Comparison of ENCODE assay signal across 15 mouse cellular contexts in genomic region chr11:3334141-3334710, GRCm38 (mm10). TPM values are rescaled to one million over a fixed set of nuclear protein-coding genes. Genes with fewer than 3 reads are reported as not detected.
DNase-seq lines count a peak whose midpoint lies in the region; ATAC-seq and TF ChIP-seq lines count a peak whose summit lies in the region.
"Had no signal": no experiment of that assay in that cellular context is flagged by ENCODE, and none has a peak within 500 bp of the region (broad histone marks: within the 10 kb centered on the region; RNA-seq: fewer than 3 reads in every experiment).

No protein-coding gene starts in this region.

- no peaks in the 10 kb centered on the region for H3K9me3 ChIP-seq in lung, embryonic 15.5 days
- H3K9me3 ChIP-seq in ES-E14 (ENCODE audit: control insufficient read depth, insufficient read depth, low read depth, low read length): no peaks in the 10 kb centered on the region
- H3K9me3 ChIP-seq: heart, embryonic 13.5 days; limb, embryonic 12.5 days had no signal

- H3K27ac ChIP-seq in heart, adult 2 months: peak overlapping the region; percentile 94
- 0 out of 2 replicates have a peak overlapping the region, but pooled peaks have one; percentile 41 for H3K27ac ChIP-seq in lung, embryonic 15.5 days
- H3K27ac ChIP-seq in ES-E14 (ENCODE audit: insufficient read depth, low read depth, low read length, poor library complexity, severe bottlenecking): no peak overlapping the region
- H3K27ac ChIP-seq: liver, embryonic 14.5 days had no signal

- H3K79me2 ChIP-seq in heart, adult 2 months (replicated peaks; ENCODE audit: control insufficient read depth, insufficient read depth, low read length): no peaks in the 10 kb centered on the region

- peaks cover 35% of the 10 kb centered on the region for H3K36me3 ChIP-seq in heart, adult 2 months (ENCODE audit: control insufficient read depth, insufficient read depth, low read length)
- H3K36me3 ChIP-seq in lung, embryonic 15.5 days: no peaks in the 10 kb centered on the region
- H3K36me3 ChIP-seq in ES-E14 (ENCODE audit: control insufficient read depth, insufficient read depth, low read length, poor library complexity, severe bottlenecking): no peaks in the 10 kb centered on the region; the same call in 1 of the 2 replicates
- H3K36me3 ChIP-seq: limb, embryonic 12.5 days had no signal

- intact Hi-C loops in heart, adult 2 months (cut with DNase I): loop anchor here (5.0 kb wide), 2 partner anchors 73 to 118 kb away; partner anchors contain the start of genes Limk2 and Rnf185
- intact Hi-C loops in gastrocnemius, postnatal 36 days (cut with DNase I): no loop called here

- ATAC-seq in lung, embryonic 15.5 days (ENCODE audit: borderline replicate concordance, extremely low read depth, low FRiP score, low TSS enrichment): no peak
- ATAC-seq: midbrain, embryonic 16.5 days had no signal

- no peak for TF ChIP-seq CTCF in heart, adult 2 months (IDR thresholded peaks at IDR 0.05)
- no peak for TF ChIP-seq CTCF in lung, adult 2 months (IDR thresholded peaks at IDR 0.05; ENCODE audit: insufficient read depth, low read length)

- TF ChIP-seq POLR2A in heart, adult 2 months (IDR thresholded peaks at IDR 0.05; ENCODE audit: insufficient read depth, low read depth, low read length): 0 out of 2 replicates have a peak, but pooled peaks have one; percentile 25
- TF ChIP-seq POLR2A in lung, adult 2 months (IDR thresholded peaks at IDR 0.05; ENCODE audit: borderline replicate concordance, extremely low read depth, low read depth, low read length): no peak

- H3K9ac ChIP-seq in heart, adult 2 months (ENCODE audit: low read depth, low read length): peak overlapping the region; percentile 17; the same call in 1 of the 2 replicates
- H3K9ac ChIP-seq in lung, embryonic 15.5 days: no peak overlapping the region
- peak overlapping the region; percentile 0; the same call in 1 of the 2 replicates for H3K9ac ChIP-seq in ES-E14 (ENCODE audit: insufficient read depth, low read depth, low read length, poor library complexity, severe bottlenecking)
- H3K9ac ChIP-seq: limb, embryonic 12.5 days; liver, embryonic 14.5 days had no signal

- WGBS in heart, adult 2 months: 79% methylated on average over 11 of the region's 11 CpGs
- WGBS in lung, embryonic 15.5 days: 84% methylated on average over 11 of the region's 11 CpGs
- WGBS in lung, adult 2 months: 79% methylated on average over 11 of the region's 11 CpGs

- no peaks in the 10 kb centered on the region for H3K27me3 ChIP-seq in heart, adult 2 months (ENCODE audit: control insufficient read depth, insufficient read depth, low read length)
- no peaks in the 10 kb centered on the region for H3K27me3 ChIP-seq in lung, embryonic 15.5 days
- H3K27me3 ChIP-seq: heart, embryonic 13.5 days had no signal

- in situ Hi-C loops in ES-E14 (cut with MboI; ENCODE audit: low sequenced_read_pairs in 2 of 2, unreplicated experiment in 2 of 2): no loop called here

- no peak overlapping the region for H3K4me2 ChIP-seq in lung, embryonic 15.5 days
- H3K4me2 ChIP-seq: limb, embryonic 12.5 days had no signal

- H3K4me3 ChIP-seq in heart, adult 2 months: no peak overlapping the region
- H3K4me3 ChIP-seq in lung, embryonic 15.5 days: no peak overlapping the region
- H3K4me3 ChIP-seq in lung, adult 2 months (replicated peaks; ENCODE audit: extremely low read depth, low read depth, low read length): no peak overlapping the region
- no peak overlapping the region for H3K4me3 ChIP-seq in ES-E14 (ENCODE audit: insufficient read depth in 1 of 2, low read depth in 1 of 2, low read length in 2 of 2, poor library complexity in 1 of 2, severe bottlenecking in 1 of 2)
- H3K4me3 ChIP-seq: heart, embryonic 13.5 days; limb, embryonic 12.5 days had no signal

- DNase-seq in heart, adult 2 months: no peak
- DNase-seq in heart, postnatal 4 days: no peak
- no peak for DNase-seq in lung, adult 2 months
- no peak for DNase-seq in ES-E14 (ENCODE audit: low read depth, low spot score)
- peak; percentile 50 for DNase-seq in naive thymus-derived CD4-positive, alpha-beta T cell, adult 2 months (ENCODE audit: low read depth)
- DNase-seq in urinary bladder, adult 2 months (ENCODE audit: low spot score): no peak
- no peak for DNase-seq in gastrocnemius, postnatal 36 days
- DNase-seq: gastrocnemius, postnatal 14 days; kidney, adult 8-10 months; right cerebral cortex, adult 18-20 months had no signal

- TF ChIP-seq EP300 in heart, adult 2 months (IDR thresholded peaks at IDR 0.05; ENCODE audit: insufficient read depth, low read depth, low read length): no peak

- H3K4me1 ChIP-seq in heart, adult 2 months (ENCODE audit: control insufficient read depth, insufficient read depth, low read length): peaks cover 47% of the 10 kb centered on the region
- H3K4me1 ChIP-seq in lung, embryonic 15.5 days: peaks cover 50% of the 10 kb centered on the region
- peaks cover 30% of the 10 kb centered on the region for H3K4me1 ChIP-seq in lung, adult 2 months (ENCODE audit: control insufficient read depth, insufficient read depth, low read length)
- H3K4me1 ChIP-seq in ES-E14 (ENCODE audit: control insufficient read depth in 2 of 2, insufficient read depth in 2 of 2, low read length in 2 of 2, poor library complexity in 1 of 2): peaks cover 13 to 39% of the 10 kb centered on the region in 2 experiments

TF ChIP-seq in ES-E14, 5 proteins besides CTCF, POLR2A, EP300 and RAD21:
- TF ChIP-seq ZC3H11A (IDR thresholded peaks at IDR 0.05; ENCODE audit: borderline replicate concordance, low read depth, low read length): no peak
- no peak for TF ChIP-seq MAFK (IDR thresholded peaks at IDR 0.05; ENCODE audit: insufficient read depth, low read depth, low read length)
- TF ChIP-seq CHD2 (IDR thresholded peaks at IDR 0.05; ENCODE audit: low read depth, low read length): no peak
- TF ChIP-seq HCFC1 (IDR thresholded peaks at IDR 0.05; ENCODE audit: borderline replicate concordance, insufficient read depth, low read length): no peak
- TF ChIP-seq ZNF384 (IDR thresholded peaks at IDR 0.05; ENCODE audit: low read depth, low read length): no peak

RNA-seq across cellular contexts. Expression of gene Pik3ip1, which starts 4.0 kb away (rescaled TPM):
- 10 to 100 TPM; 29.4 to 36.4 TPM for total RNA-seq in heart, adult 2 months (2021)
- polyA plus RNA-seq in heart, adult 2 months (2012; rRNA removed): 29.5 and 36.2 TPM in 2 replicates
- total RNA-seq in heart, postnatal 4 days (2021): 10 to 100 TPM; 11.7 to 12.0 TPM
- 10.8 and 11.0 TPM in 2 replicates for polyA plus RNA-seq in lung, embryonic 15.5 days (2015; fragmentation: Nextera tagmentation; extraction: Ambion mirVana)
- 23.2 and 38.3 TPM in 2 replicates for polyA plus RNA-seq in lung, adult 2 months (2012; rRNA removed)
- 8.5 and 16.1 TPM in 2 replicates for total RNA-seq in ES-E14 (2012; rRNA removed)
- polyA plus RNA-seq in urinary bladder, adult 2 months (2012; rRNA removed): 37.8 and 51.7 TPM in 2 replicates
- 10 to 100 TPM; 21.2 to 25.0 TPM for total RNA-seq in gastrocnemius, postnatal 36 days (2021)

RNA-seq across cellular contexts. Expression of gene Patz1, which starts 45.6 kb away (rescaled TPM):
- total RNA-seq in heart, adult 2 months (2021): 10 to 100 TPM; 19.4 to 30.8 TPM
- 16.3 and 19.9 TPM in 2 replicates for polyA plus RNA-seq in heart, adult 2 months (2012; rRNA removed)
- total RNA-seq in heart, postnatal 4 days (2021): 10 to 100 TPM; 38.5 to 41.6 TPM
- 48.9 and 52.7 TPM in 2 replicates for polyA plus RNA-seq in lung, embryonic 15.5 days (2015; fragmentation: Nextera tagmentation; extraction: Ambion mirVana)
- 40.3 and 50.9 TPM in 2 replicates for polyA plus RNA-seq in lung, adult 2 months (2012; rRNA removed)
- 61.8 and 63.5 TPM in 2 replicates for total RNA-seq in ES-E14 (2012; rRNA removed)
- polyA plus RNA-seq in urinary bladder, adult 2 months (2012; rRNA removed): 26.9 and 29.4 TPM in 2 replicates
- 10 to 100 TPM in 1 of 2 experiments, 1 to 10 TPM in 1; 8.3 to 19.4 TPM for total RNA-seq in gastrocnemius, postnatal 36 days (2021)
